Mouse (Mus musculus) limb, embryonic 14.5 days (tissue): Measurements from ENCODE around the gene Pigc. TPM values are rescaled to one million over a fixed set of nuclear protein-coding genes. Genes with fewer than 3 reads are reported as not detected.

Experiments
- ATAC-seq: fragments of 200-750 bp; cut with Nextera tagmentation; 2 replicates; pipeline ENCODE4 v1.8.0; 2017; ENCODE audit warnings: low read depth, moderate number of reproducible peaks, moderate TSS enrichment; ENCODE audit not compliant: low FRiP score
- DNase-seq: peaks from one replicate; pipeline ENCODE4 v3.0.0-alpha.2; 2015; ENCODE audit warnings: low spot score
- H3K27ac ChIP-seq: fragments of 300-500 bp; sonication (generic); replicated peaks from 2 replicates; pipeline ENCODE4 v1.5.1; 2014; ENCODE audit warnings: low read depth, mild to moderate bottlenecking, low read length, moderate library complexity, mixed read lengths
- H3K27me3 ChIP-seq: fragments of 300-500 bp; sonication (generic); 2 replicates; pipeline ENCODE4 v1.6.1; 2014; ENCODE audit warnings: low read length, mixed read lengths; ENCODE audit not compliant: control insufficient read depth, insufficient read depth
- H3K36me3 ChIP-seq: fragments of 300-500 bp; sonication (generic); 2 replicates; pipeline ENCODE4 v1.6.1; 2014; ENCODE audit warnings: mild to moderate bottlenecking, low read length, moderate library complexity, mixed read lengths; ENCODE audit not compliant: control insufficient read depth, insufficient read depth
- H3K4me1 ChIP-seq: fragments of 300-500 bp; sonication (generic); 2 replicates; pipeline ENCODE4 v1.6.1; 2014; ENCODE audit warnings: antibody characterized with exemption, low read length, mixed read lengths; ENCODE audit not compliant: control insufficient read depth, insufficient read depth
- H3K4me2 ChIP-seq: fragments of 300-500 bp; sonication (generic); replicated peaks from 2 replicates; pipeline ENCODE4 v1.6.1; 2014; ENCODE audit warnings: low read depth, mild to moderate bottlenecking, low read length, moderate library complexity; ENCODE audit not compliant: severe bottlenecking
- H3K4me3 ChIP-seq: fragments of 300-500 bp; sonication (generic); replicated peaks from 2 replicates; pipeline ENCODE4 v1.5.1; 2014; ENCODE audit warnings: low read length
- H3K9ac ChIP-seq: fragments of 300-500 bp; sonication (generic); 2 replicates; pipeline ENCODE4 v1.6.1; 2014; ENCODE audit warnings: mild to moderate bottlenecking, low read depth, low read length, moderate library complexity; ENCODE audit not compliant: severe bottlenecking
- H3K9me3 ChIP-seq: fragments of 300-500 bp; sonication (generic); 2 replicates; pipeline ENCODE4 v1.6.1; 2016; ENCODE audit warnings: low read length; ENCODE audit not compliant: control insufficient read depth
- POLR2A ChIP-seq: fragments of 200-500 bp; IDR thresholded peaks from 2 replicates; pipeline ENCODE4 v1.8.0; 2012; ENCODE audit warnings: inconsistent platforms, mild to moderate bottlenecking, moderate library complexity, borderline replicate concordance; ENCODE audit not compliant: insufficient read depth, insufficient read length; ENCODE audit errors: extremely low read depth
- WGBS: fragments of 180-500 bp; shearing (Covaris S2); extraction: QIAGEN DNeasy Blood & Tissue Kit; methylation state at CpG from one replicate; pipeline ENCODE4 v1.1.7; 2014; 5-methylcytosine and 5-hydroxymethylcytosine counted together
- polyA plus RNA-seq, 2 experiments: library from polyadenylated mRNA; depleted of rRNA in 1 of 2; stranded (reverse) in 1 of 2; unstranded in 1 of 2; fragments of >200 nt; fragmentation: Nextera tagmentation in 1 of 2; extraction: Ambion mirVana in 1 of 2; gene quantifications; 2 replicates each; pipeline versions ENCODE4 v1.2.1 to v1.2.3; 2012 to 2014

Pigc gene
- polyA plus RNA-seq, 2 experiments: 36.9 to 52.8 TPM

DNA sequence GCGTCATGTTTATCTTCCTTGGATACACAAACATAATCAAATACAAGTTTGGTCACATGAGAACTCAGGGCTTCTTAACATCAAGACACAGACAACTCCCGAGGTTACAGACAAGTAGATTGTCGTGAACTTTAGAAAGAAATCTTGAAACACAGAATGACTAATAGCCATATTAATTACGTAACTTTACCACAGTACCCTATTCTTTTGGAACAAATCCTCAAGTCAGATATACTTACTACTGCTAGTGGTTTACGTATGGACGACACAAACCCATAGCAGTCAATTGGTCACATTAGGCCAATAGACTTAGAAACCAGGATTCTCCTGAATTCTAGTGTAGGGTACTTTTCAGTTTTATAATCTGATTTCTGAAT, 49.6 kb downstream of the Pigc start:
- 44% methylated on average over 6 of the region's 6 CpGs for WGBS
- Histone ChIP-seq H3K4me2 (0 out of 2 replicates have a peak overlapping the region, but pooled peaks have one; percentile 7), H3K9ac (no peak overlapping the region), H3K4me3 (no peak overlapping the region), H3K4me1 (peaks cover 89% of the 10 kb centered on the region), H3K27ac (peak overlapping the region; percentile 97), H3K36me3 (no peaks in the 10 kb centered on the region), H3K27me3 (no peaks in the 10 kb centered on the region), H3K9me3 (no peaks in the 10 kb centered on the region)
- no peak for ATAC-seq
- no peak for TF ChIP-seq POLR2A
- no peak for DNase-seq

- peak; percentile 23 for ATAC-seq
- Histone ChIP-seq H3K9me3 (no peaks in the 10 kb centered on the region), H3K4me2 (no peak overlapping the region), H3K4me3 (no peak overlapping the region), H3K9ac (no peak overlapping the region), H3K36me3 (no peaks in the 10 kb centered on the region), H3K4me1 (peaks cover 87% of the 10 kb centered on the region), H3K27ac (peak overlapping the region; percentile 97), H3K27me3 (no peaks in the 10 kb centered on the region)
- no peak for TF ChIP-seq POLR2A
- whole genome bisulfite sequencing: 14% methylated on average over 7 of the region's 7 CpGs
- DNase-seq: peak; percentile 73
Measured at GRCm38 (mm10) chr1:162020303-162020731, 51.3 kb downstream of the Pigc start.

DNA sequence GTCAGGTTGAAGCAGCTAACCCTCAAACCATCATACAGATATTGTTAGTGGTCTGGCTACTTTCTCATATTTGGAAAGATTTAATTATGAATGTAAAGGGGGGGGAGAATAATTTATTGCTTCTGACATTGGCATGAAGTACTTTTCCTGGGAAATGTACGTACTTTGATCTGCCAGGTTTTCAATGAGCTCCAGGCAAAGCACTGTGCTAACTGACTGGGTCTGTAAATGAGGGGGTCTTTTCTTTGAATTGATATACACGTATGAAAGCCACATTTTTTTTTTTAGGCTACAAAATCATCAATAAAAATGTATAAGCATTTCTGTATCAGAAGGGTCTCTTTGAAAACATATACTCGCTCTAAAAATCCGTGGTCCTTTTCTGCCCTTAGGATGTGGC, 51.8 kb downstream of the Pigc start:
- Histone ChIP-seq H3K27me3 (no peaks in the 10 kb centered on the region), H3K9me3 (no peaks in the 10 kb centered on the region), H3K9ac (no peak overlapping the region), H3K4me3 (no peak overlapping the region), H3K4me1 (peaks cover 88% of the 10 kb centered on the region), H3K27ac (peak overlapping the region; percentile 97), H3K36me3 (no peaks in the 10 kb centered on the region), H3K4me2 (no peak overlapping the region)
- TF ChIP-seq POLR2A: no peak
- ATAC-seq: no peak
- DNase-seq: no peak
- WGBS: 13% methylated on average over 4 of the region's 4 CpGs

Other genes with a start within 250 kb of the Pigc start
- gene Fasl, start 180.7 kb upstream of the Pigc start, polyA plus RNA-seq (2012; rRNA removed): 0.03 TPM in 2 replicates
- gene Fasl, start 180.7 kb upstream of the Pigc start, polyA plus RNA-seq (2014; fragmentation: Nextera tagmentation; extraction: Ambion mirVana): not detected in 2 replicates
- 22.3 and 32.5 TPM in 2 replicates for gene Suco, start 92.5 kb upstream of the Pigc start, polyA plus RNA-seq (2012; rRNA removed)
- gene Suco, start 92.5 kb upstream of the Pigc start, polyA plus RNA-seq (2014; fragmentation: Nextera tagmentation; extraction: Ambion mirVana): 24.5 and 25.2 TPM in 2 replicates
- gene 4930558K02Rik, start 10.4 kb downstream of the Pigc start, polyA plus RNA-seq (2012; rRNA removed): not detected in 2 replicates
- not detected in 2 replicates for gene 4930558K02Rik, start 10.4 kb downstream of the Pigc start, polyA plus RNA-seq (2014; fragmentation: Nextera tagmentation; extraction: Ambion mirVana)